Mouse (Mus musculus) adrenal gland, adult 18-20 months (tissue): ENCODE measurements around the gene Pm20d1. TPM values are rescaled to one million over a fixed set of nuclear protein-coding genes. Genes with fewer than 3 reads are reported as not detected.

Source experiments
- total RNA-seq, 2 experiments: library from RNA; stranded (reverse); gene quantifications; 1 replicate in 1 of 2; 2 replicates in 1 of 2; pipeline ENCODE4 v1.2.3; 2021

Gene Pm20d1
- total RNA-seq, 2 experiments from 2014 or later: 12.9 to 18.0 TPM

Other genes with a start within 250 kb of the Pm20d1 start
- gene Avpr1b, start 198.1 kb upstream of the Pm20d1 start, total RNA-seq: not detected
- under 1 TPM; 0.46 to 0.90 TPM for gene Ctse, start 159.1 kb upstream of the Pm20d1 start, total RNA-seq
- gene Rab7b, start 108.7 kb upstream of the Pm20d1 start, total RNA-seq: 1 to 10 TPM; 4.3 to 6.1 TPM
- not detected for gene Slc26a9, start 53.4 kb upstream of the Pm20d1 start, total RNA-seq
- 10 to 100 TPM; 29.4 to 41.6 TPM for gene Slc41a1, start 30.1 kb downstream of the Pm20d1 start, total RNA-seq
- 10 to 100 TPM; 14.2 to 14.5 TPM for gene Rab29, start 69.8 kb downstream of the Pm20d1 start, total RNA-seq
- gene Nucks1, start 113.2 kb downstream of the Pm20d1 start, total RNA-seq: 100 to 1,000 TPM; 107 to 130 TPM
- gene Slc45a3, start 165.6 kb downstream of the Pm20d1 start, total RNA-seq: 10 to 100 TPM; 22.9 to 33.6 TPM
- gene Elk4, start 210.2 kb downstream of the Pm20d1 start, total RNA-seq: 10 to 100 TPM; 79.8 to 86.4 TPM